Mouse (Mus musculus) myocyte (in vitro differentiated cells): ENCODE measurements at regions not wholly inside any gene's neighbourhood (a gene's known extent, or its start where the extent isn't known, plus 50 kb on each side); places are given as distances from the start of the nearest gene placed in this dataset.

Experiments
- E2F4 ChIP-seq: IDR thresholded peaks from one replicate; pipeline ENCODE4 v1.6.1; 2011; ENCODE audit warnings: mild to moderate bottlenecking, control low read depth, moderate library complexity; ENCODE audit not compliant: insufficient read depth
- POLR2A ChIP-seq: IDR thresholded peaks from one replicate; pipeline ENCODE4 v1.6.1; 2011; ENCODE audit warnings: low read depth, mild to moderate bottlenecking, control low read depth, moderate library complexity; ENCODE audit not compliant: insufficient read length
- TCF12 ChIP-seq: IDR thresholded peaks from one replicate; pipeline ENCODE4 v1.6.1; 2011; ENCODE audit warnings: mild to moderate bottlenecking, control low read depth; ENCODE audit not compliant: poor library complexity, insufficient read depth, severe bottlenecking

- TF ChIP-seq POLR2A (no peak), TCF12 (no peak), E2F4 (no peak)
Observed at GRCm38 (mm10) chr13:35452420-35452819, 207.2 kb upstream of the Cdyl start.
